14 mouse cellular contexts compared by ENCODE assay signal in genomic region chr6:77970545-77971242, GRCm38 (mm10). TPM values are rescaled to one million over a fixed set of nuclear protein-coding genes. Genes with fewer than 3 reads are reported as not detected.
DNase-seq lines count a peak whose midpoint lies in the region; ATAC-seq and TF ChIP-seq lines count a peak whose summit lies in the region.
"Had no signal": no experiment of that assay in that cellular context is flagged by ENCODE, and none has a peak within 500 bp of the region (broad histone marks: within the 10 kb centered on the region; RNA-seq: fewer than 3 reads in every experiment).

No protein-coding gene starts in this region.

- H3K4me1 ChIP-seq in testis, adult 2 months (ENCODE audit: control insufficient read depth, insufficient read depth, low read length) = no peaks in the 10 kb centered on the region
- peaks cover 31% of the 10 kb centered on the region for H3K4me1 ChIP-seq in hindbrain, embryonic 14.5 days (replicated peaks; ENCODE audit: control insufficient read depth, insufficient read depth, low read length)

- no peak overlapping the region for H3K4me3 ChIP-seq in testis, adult 2 months (ENCODE audit: control insufficient read depth, low read depth, low read length)
- H3K4me3 ChIP-seq in hindbrain, embryonic 14.5 days (replicated peaks; ENCODE audit: low read length) = no peak overlapping the region
- H3K4me3 ChIP-seq: embryonic facial prominence, embryonic 13.5 days; heart, adult 2 months had no signal

- WGBS in hindbrain, embryonic 14.5 days = 47% methylated on average over 10 of the region's 10 CpGs

- 0 out of 2 replicates have a peak overlapping the region, but pooled peaks have one; percentile 7 for H3K4me2 ChIP-seq in hindbrain, embryonic 14.5 days (replicated peaks)
- H3K4me2 ChIP-seq: embryonic facial prominence, embryonic 13.5 days had no signal

- ATAC-seq in hindbrain, embryonic 14.5 days (ENCODE audit: low FRiP score) = peak; percentile 55; the same call in 1 of the 2 replicates

- TF ChIP-seq POLR2A in testis, adult 2 months (IDR thresholded peaks at IDR 0.05; ENCODE audit: control insufficient read depth, low read depth, low read length) = no peak

- no peaks in the 10 kb centered on the region for H3K36me3 ChIP-seq in testis, adult 2 months (ENCODE audit: control insufficient read depth, insufficient read depth, low read length)
- no peaks in the 10 kb centered on the region for H3K36me3 ChIP-seq in hindbrain, embryonic 14.5 days (replicated peaks; ENCODE audit: control insufficient read depth, insufficient read depth)
- H3K36me3 ChIP-seq: embryonic facial prominence, embryonic 13.5 days had no signal

- no peak for TF ChIP-seq CTCF in testis, adult 2 months (IDR thresholded peaks at IDR 0.05; ENCODE audit: control insufficient read depth, insufficient read depth, insufficient replicate concordance, low read depth, low read length)

- no peak overlapping the region for H3K9ac ChIP-seq in hindbrain, embryonic 14.5 days
- H3K9ac ChIP-seq: embryonic facial prominence, embryonic 13.5 days had no signal

- DNase-seq in testis, postnatal 14 days (ENCODE audit: low spot score) = no peak
- DNase-seq in cerebellum, adult 9-11 months = peak; percentile 54
- DNase-seq in hindbrain, embryonic 14.5 days (ENCODE audit: low spot score) = no peak
- no peak for DNase-seq in kidney, postnatal 36 days
- no peak for DNase-seq in kidney, adult 9 months
- DNase-seq in thymus, postnatal 14 days = no peak
- DNase-seq: adrenal gland, adult 2 months; heart, adult 2 months; heart, postnatal 14 days; kidney, adult 11 months; liver had no signal

- H3K9me3 ChIP-seq in hindbrain, embryonic 14.5 days (ENCODE audit: control insufficient read depth, low read length) = no peaks in the 10 kb centered on the region
- H3K9me3 ChIP-seq: embryonic facial prominence, embryonic 13.5 days had no signal

- H3K27me3 ChIP-seq in testis, adult 2 months (ENCODE audit: control insufficient read depth, insufficient read depth, low read length) = no peaks in the 10 kb centered on the region
- H3K27me3 ChIP-seq in hindbrain, embryonic 14.5 days (ENCODE audit: control insufficient read depth, insufficient read depth, low read length) = no peaks in the 10 kb centered on the region
- H3K27me3 ChIP-seq: embryonic facial prominence, embryonic 13.5 days had no signal

- H3K27ac ChIP-seq in testis, adult 2 months (ENCODE audit: control insufficient read depth, insufficient read depth, low read depth, low read length) = peak overlapping the region; percentile 21; the same call in 1 of the 2 replicates
- no peak overlapping the region for H3K27ac ChIP-seq in hindbrain, embryonic 14.5 days
- H3K27ac ChIP-seq: embryonic facial prominence, embryonic 13.5 days; heart, adult 2 months; stomach, postnatal 0 days had no signal

RNA-seq across cellular contexts. Expression of gene Ctnna2, which starts 8.8 kb away (rescaled TPM):
- polyA plus RNA-seq in testis, adult 2 months (2012; rRNA removed) = 4.9 and 7.2 TPM in 2 replicates
- polyA plus RNA-seq in hindbrain, embryonic 14.5 days (2014; fragmentation: Nextera tagmentation; extraction: Ambion mirVana) = 122 and 134 TPM in 2 replicates

Comparison
In these comparisons a context has a peak if more than half of its experiments do, and no peak if none do; other contexts are left out.
1. RNA of gene Ctnna2, which starts 8.8 kb away (polyA plus RNA-seq): 122 to 134 TPM in hindbrain, embryonic 14.5 days; 4.9 to 7.2 TPM in testis, adult 2 months; every median in the first group is over 10 times any median in the second.